Mouse (Mus musculus): ENCODE data around the gene Arhgef6.

Gene Arhgef6

GRCm38 (mm10) chrX:57338371-57339211 lies at the start of gene Arhgef6:
Gene Arhgef6 (minus strand): TSS chrX:57338729.
- DNase-seq (ENCODE audit: inconsistent age in 2 of 2, low spot score in 1 of 2) = peak in 1 of 2 experiments; percentile 38

GRCm38 (mm10) chrX:57380915-57381314 lies 42.4 kb upstream of the Arhgef6 start:
- no peak for DNase-seq (ENCODE audit: inconsistent age in 2 of 2, low spot score in 1 of 2)

- DNase-seq (ENCODE audit: inconsistent age in 2 of 2, low spot score in 1 of 2) = no peak
Measured at GRCm38 (mm10) chrX:57378579-57378978, 40.0 kb upstream of the Arhgef6 start.

- DNase-seq (ENCODE audit: inconsistent age in 2 of 2, low spot score in 1 of 2) = no peak
Measured at GRCm38 (mm10) chrX:57377096-57377495, 38.6 kb upstream of the Arhgef6 start.

- DNase-seq (ENCODE audit: inconsistent age in 2 of 2, low spot score in 1 of 2) = no peak
Measured at GRCm38 (mm10) chrX:57374029-57374428, 35.5 kb upstream of the Arhgef6 start.

GRCm38 (mm10) chrX:57373543-57373942 lies 35.0 kb upstream of the Arhgef6 start:
- DNase-seq (ENCODE audit: inconsistent age in 2 of 2, low spot score in 1 of 2) = peak in 1 of 2 experiments; percentile 43

- DNase-seq (ENCODE audit: inconsistent age in 2 of 2, low spot score in 1 of 2) = no peak
Measured at GRCm38 (mm10) chrX:57372965-57373364, 34.4 kb upstream of the Arhgef6 start.

- no peak for DNase-seq (ENCODE audit: inconsistent age in 2 of 2, low spot score in 1 of 2)
Measured at GRCm38 (mm10) chrX:57364891-57365569, 26.5 kb upstream of the Arhgef6 start.

GRCm38 (mm10) chrX:57359316-57359715 lies 20.8 kb upstream of the Arhgef6 start:
- no peak for DNase-seq (ENCODE audit: inconsistent age in 2 of 2, low spot score in 1 of 2)

- no peak for DNase-seq (ENCODE audit: inconsistent age in 2 of 2, low spot score in 1 of 2)
Measured at GRCm38 (mm10) chrX:57339220-57339619, 691 bp upstream of the Arhgef6 start.

GRCm38 (mm10) chrX:57337582-57337981 lies 947 bp downstream of the Arhgef6 start:
- no peak for DNase-seq (ENCODE audit: inconsistent age in 2 of 2, low spot score in 1 of 2)

- DNase-seq (ENCODE audit: inconsistent age in 2 of 2, low spot score in 1 of 2) = no peak
Measured at GRCm38 (mm10) chrX:57336958-57337357, 1.6 kb downstream of the Arhgef6 start.

- DNase-seq (ENCODE audit: inconsistent age in 2 of 2, low spot score in 1 of 2) = no peak
Measured at GRCm38 (mm10) chrX:57335313-57335712, 3.2 kb downstream of the Arhgef6 start.

GRCm38 (mm10) chrX:57327668-57328338 lies 10.7 kb downstream of the Arhgef6 start:
- no peak for DNase-seq (ENCODE audit: inconsistent age in 2 of 2, low spot score in 1 of 2)

GRCm38 (mm10) chrX:57326487-57327221 lies 11.9 kb downstream of the Arhgef6 start:
- peak; percentile 61 to 85 for DNase-seq (ENCODE audit: inconsistent age in 2 of 2, low spot score in 1 of 2)

GRCm38 (mm10) chrX:57325861-57326461 lies 12.6 kb downstream of the Arhgef6 start:
- peak; percentile 56 to 83 for DNase-seq (ENCODE audit: inconsistent age in 2 of 2, low spot score in 1 of 2)

GRCm38 (mm10) chrX:57324891-57325290 lies 13.6 kb downstream of the Arhgef6 start:
- peak; percentile 57 to 77 for DNase-seq (ENCODE audit: inconsistent age in 2 of 2, low spot score in 1 of 2)

- no peak for DNase-seq (ENCODE audit: inconsistent age in 2 of 2, low spot score in 1 of 2)
Measured at GRCm38 (mm10) chrX:57312066-57312465, 26.5 kb downstream of the Arhgef6 start.

GRCm38 (mm10) chrX:57309993-57310392 lies 28.5 kb downstream of the Arhgef6 start:
- no peak for DNase-seq (ENCODE audit: inconsistent age in 2 of 2, low spot score in 1 of 2)

GRCm38 (mm10) chrX:57306747-57307146 lies 31.8 kb downstream of the Arhgef6 start:
- DNase-seq (ENCODE audit: inconsistent age in 2 of 2, low spot score in 1 of 2) = no peak

Measured in adrenal gland, adult (tissue).